Mouse (Mus musculus): Measurements from ENCODE around the gene Gm10715.
"Not testable (repeated sequence)": the region's sequence is repeated elsewhere in the genome, so short reads cannot be mapped to it uniquely, and the experiment has no call there.

GRCm38 (mm10) chr9:3002794-3003396 lies 33.8 kb upstream of the Gm10715 start, which contains the start of gene Gm11168:
- TF ChIP-seq CTCF, EP300 (IDR thresholded peaks at IDR 0.05): not testable (repeated sequence)
